ENCODE assay signal across 8 mouse cellular contexts in the genomic region with DNA sequence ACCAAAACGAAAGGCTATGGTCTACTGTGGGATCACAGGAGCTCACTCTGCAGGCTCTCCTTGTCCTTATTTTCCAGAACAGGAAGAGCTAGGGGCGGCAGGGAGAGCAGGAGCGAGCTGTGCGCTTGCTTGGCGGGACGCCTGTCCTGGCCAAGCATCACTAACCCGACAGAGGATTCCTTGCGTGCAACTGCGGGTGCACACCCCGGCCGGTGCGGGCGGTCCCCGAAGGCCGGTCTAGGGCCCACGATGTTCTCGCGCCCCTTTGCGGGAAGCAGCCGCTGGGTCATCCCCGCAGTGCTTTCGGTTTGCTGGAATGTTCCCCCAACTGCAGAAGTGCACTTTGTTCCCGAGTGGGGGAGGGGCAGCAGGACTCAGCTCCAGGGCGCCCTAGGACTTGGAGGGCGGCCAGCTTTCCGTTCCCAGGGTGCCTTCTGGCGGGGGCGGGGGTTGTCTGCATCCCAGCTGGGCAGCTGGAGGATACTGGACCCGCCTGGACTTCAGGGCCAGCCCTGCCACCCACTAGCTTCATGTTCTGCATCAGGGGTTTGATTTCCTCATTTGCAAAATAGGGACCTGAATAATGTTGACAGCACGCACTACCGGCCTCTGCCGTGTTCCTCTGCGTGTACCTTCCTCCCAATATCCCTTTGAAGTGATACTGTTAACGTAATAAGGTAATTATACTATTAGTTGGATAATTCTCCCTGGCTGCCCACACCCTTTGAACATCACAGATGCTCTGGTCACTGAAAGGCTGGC. TPM values are rescaled to one million over a fixed set of nuclear protein-coding genes. Genes with fewer than 3 reads are reported as not detected.
A peak's percentile ranks its signal among the peaks of the same experiment; 100 is the strongest.
DNase-seq lines count a peak whose midpoint lies in the region; ATAC-seq lines count a peak whose summit lies in the region.

No protein-coding gene starts in this region.

- ATAC-seq in hindbrain, embryonic 12.5 days (ENCODE audit: low FRiP score) = peak; percentile 78
- ATAC-seq in lung, embryonic 16.5 days (ENCODE audit: low read depth) = peak; percentile 94

- no peaks in the 10 kb centered on the region for H3K27me3 ChIP-seq in hindbrain, embryonic 12.5 days
- no peaks in the 10 kb centered on the region for H3K27me3 ChIP-seq in lung, embryonic 16.5 days (ENCODE audit: control insufficient read depth, insufficient read depth, low read depth, low read length)

- peak overlapping the region; percentile 85 for H3K27ac ChIP-seq in hindbrain, embryonic 12.5 days
- H3K27ac ChIP-seq in lung, embryonic 16.5 days (ENCODE audit: low read length) = peak overlapping the region; percentile 99

- peak overlapping the region; percentile 40 for H3K4me3 ChIP-seq in hindbrain, embryonic 12.5 days
- H3K4me3 ChIP-seq in lung, embryonic 16.5 days (ENCODE audit: low read length) = peak overlapping the region; percentile 58

- DNase-seq in R1 (ENCODE audit: low read depth, low spot score) = peak; percentile 59
- peak; percentile 82 to 83 for DNase-seq in cerebellum, postnatal 14 days
- DNase-seq in frontal cortex, postnatal 25 days (ENCODE audit: low spot score in 2 of 2) = peak; percentile 72 to 81
- DNase-seq in layer of hippocampus, postnatal 14 days (ENCODE audit: low spot score in 2 of 2) = peak; percentile 91 to 94
- DNase-seq in ovary, adult 18-20 months (ENCODE audit: low spot score) = peak; percentile 87
- DNase-seq in urinary bladder, postnatal 14 days (ENCODE audit: low spot score) = peak; percentile 94

- H3K9me3 ChIP-seq in hindbrain, embryonic 12.5 days (replicated peaks) = no peaks in the 10 kb centered on the region; the same call in 1 of the 2 replicates
- H3K9me3 ChIP-seq in lung, embryonic 16.5 days (ENCODE audit: control insufficient read depth, low read length) = no peaks in the 10 kb centered on the region

- peak overlapping the region; percentile 82 for H3K4me2 ChIP-seq in hindbrain, embryonic 12.5 days (replicated peaks)
- peak overlapping the region; percentile 55 for H3K4me2 ChIP-seq in lung, embryonic 16.5 days (ENCODE audit: low read depth, low read length)

- WGBS in hindbrain, embryonic 12.5 days = 1% methylated on average over 34 of the region's 34 CpGs
- whole genome bisulfite sequencing in lung, embryonic 16.5 days = under 1% methylated on average over 34 of the region's 34 CpGs

- H3K4me1 ChIP-seq in hindbrain, embryonic 12.5 days = peaks cover 15% of the 10 kb centered on the region
- peaks cover 10% of the 10 kb centered on the region; the same call in 1 of the 2 replicates for H3K4me1 ChIP-seq in lung, embryonic 16.5 days (replicated peaks; ENCODE audit: control insufficient read depth, insufficient read depth, low read length)

- peak overlapping the region; percentile 60 for H3K9ac ChIP-seq in hindbrain, embryonic 12.5 days
- H3K9ac ChIP-seq in lung, embryonic 16.5 days (ENCODE audit: low read length) = peak overlapping the region; percentile 78

- no peaks in the 10 kb centered on the region for H3K36me3 ChIP-seq in hindbrain, embryonic 12.5 days
- H3K36me3 ChIP-seq in lung, embryonic 16.5 days (ENCODE audit: control insufficient read depth, insufficient read depth, low read length) = no peaks in the 10 kb centered on the region

RNA-seq across cellular contexts. Expression of gene Skor1, which starts 39.6 kb away (rescaled TPM):
- 24.0 and 27.1 TPM in 2 replicates for polyA plus RNA-seq in hindbrain, embryonic 12.5 days (2016; fragmentation: Nextera tagmentation; extraction: Ambion mirVana)
- total RNA-seq in layer of hippocampus, postnatal 14 days (2021) = under 1 TPM; 0.09 to 0.57 TPM
- polyA plus RNA-seq in lung, embryonic 16.5 days (2015; fragmentation: Nextera tagmentation; extraction: Ambion mirVana) = 0.09 TPM in 1 of 2 replicates, not detected in the other

Comparison
In these comparisons a context has a peak if more than half of its experiments do, and no peak if none do; other contexts are left out.
1. Peak in every context shown above with its lines: DNase-seq, ATAC-seq, H3K4me3 ChIP-seq and H3K27ac ChIP-seq.
2. RNA of gene Skor1, which starts 39.6 kb away (polyA plus RNA-seq): 24.0 to 27.1 TPM in hindbrain, embryonic 12.5 days; 0.09 TPM in lung, embryonic 16.5 days; every median in the first group is over 10 times any median in the second.